Mouse (Mus musculus) midbrain, embryonic 10.5 days (tissue): ENCODE measurements around the gene Zfp758. TPM values are rescaled to one million over a fixed set of nuclear protein-coding genes. Genes with fewer than 3 reads are reported as not detected.
A peak's percentile ranks its signal among the peaks of the same experiment; 100 is the strongest.
"Not testable (repeated sequence)": the region's sequence is repeated elsewhere in the genome, so short reads cannot be mapped to it uniquely, and the experiment has no call there.

ENCODE experiments used
- DNase-seq: peaks from one replicate; pipeline ENCODE4 v3.0.0-alpha.2; 2017; ENCODE audit warnings: low spot score
- H3K27ac ChIP-seq: fragments of 300-500 bp; sonication (generic); replicated peaks from 2 replicates; pipeline ENCODE4 v1.5.1; 2016; ENCODE audit warnings: mild to moderate bottlenecking
- H3K27me3 ChIP-seq: fragments of 300-500 bp; sonication (generic); 2 replicates; pipeline ENCODE4 v1.6.1; 2016; ENCODE audit warnings: low read depth, mild to moderate bottlenecking; ENCODE audit not compliant: poor library complexity, severe bottlenecking
- H3K36me3 ChIP-seq: fragments of 300-500 bp; sonication (generic); 2 replicates; pipeline ENCODE4 v1.6.1; 2016; ENCODE audit warnings: mild to moderate bottlenecking, moderate library complexity
- H3K4me1 ChIP-seq: fragments of 300-500 bp; sonication (generic); 2 replicates; pipeline ENCODE4 v1.6.1; 2016
- H3K4me3 ChIP-seq: fragments of 300-500 bp; sonication (generic); 2 replicates; pipeline ENCODE4 v1.5.1; 2016; ENCODE audit warnings: mild to moderate bottlenecking, moderate library complexity
- H3K9me3 ChIP-seq: fragments of 300-500 bp; sonication (generic); replicated peaks from 2 replicates; pipeline ENCODE4 v1.6.1; 2016; ENCODE audit warnings: mild to moderate bottlenecking
- WGBS: fragments of 180-500 bp; shearing (Covaris S2); methylation state at CpG from one replicate; pipeline ENCODE4 v1.1.7; 2016; 5-methylcytosine and 5-hydroxymethylcytosine counted together
- polyA plus RNA-seq: library from polyadenylated mRNA; unstranded; fragments of >200 nt; fragmentation: Nextera tagmentation; extraction: Ambion mirVana; gene quantifications from 2 replicates; pipeline ENCODE4 v1.2.1, GENCODE M21; 2016

Zfp758 gene
- polyA plus RNA-seq: 7.7 and 9.0 TPM in 2 replicates

DNA sequence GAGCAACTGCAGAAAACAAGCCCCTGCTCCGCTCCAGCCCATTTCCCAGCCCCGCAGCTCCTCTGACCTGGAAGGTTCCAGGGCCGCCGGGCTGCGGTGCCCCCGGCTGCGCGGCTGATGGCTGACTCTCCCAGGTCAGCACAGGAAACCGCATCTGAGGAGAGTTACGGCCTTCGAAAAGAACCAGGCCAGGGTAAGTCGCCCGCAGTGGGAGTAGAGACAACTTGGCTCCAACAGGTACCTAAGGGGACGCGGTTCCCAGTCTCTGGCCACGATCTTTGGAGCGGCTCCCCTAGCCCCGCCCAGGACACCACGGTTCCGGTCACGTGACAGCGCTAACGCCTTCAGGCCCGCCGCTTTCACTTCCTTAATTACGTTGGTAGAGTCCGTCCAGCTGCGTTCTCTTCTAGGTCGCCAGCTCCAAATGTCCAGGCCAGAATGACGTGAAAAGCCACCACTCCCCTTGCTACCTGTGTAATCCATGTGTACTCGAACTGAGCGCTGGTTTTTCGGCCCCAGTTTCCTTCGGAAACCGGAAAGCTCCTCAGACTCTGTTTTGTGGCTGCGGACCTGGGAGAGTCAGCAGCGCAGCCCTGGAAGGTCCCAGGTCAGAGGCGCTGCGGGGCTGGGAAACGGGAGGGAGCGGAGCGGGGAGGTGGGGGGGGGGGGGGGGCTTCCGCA is at the start of gene Zfp758, which contains the start of gene Zfp944:
Gene Zfp758 (plus strand): TSS at position 353 of the 681 bp plus-strand sequence.
Gene Zfp944 (minus strand): TSS at position 300 of the 681 bp plus-strand sequence.
- WGBS: under 1% methylated on average over 24 of the region's 43 CpGs
- H3K4me1 ChIP-seq: peaks cover 12% of the 10 kb centered on the region
- peak within 1 kb of the TSS; percentile 86 for H3K27ac ChIP-seq
- H3K9me3 ChIP-seq: peaks cover 29% of the 10 kb centered on the region
- H3K4me3 ChIP-seq: peak within 1 kb of the TSS; percentile 66
- DNase-seq: peak; percentile 69
- not testable (repeated sequence) for H3K27me3 ChIP-seq
- H3K36me3 ChIP-seq: peaks cover 48% of the 10 kb centered on the region

DNA sequence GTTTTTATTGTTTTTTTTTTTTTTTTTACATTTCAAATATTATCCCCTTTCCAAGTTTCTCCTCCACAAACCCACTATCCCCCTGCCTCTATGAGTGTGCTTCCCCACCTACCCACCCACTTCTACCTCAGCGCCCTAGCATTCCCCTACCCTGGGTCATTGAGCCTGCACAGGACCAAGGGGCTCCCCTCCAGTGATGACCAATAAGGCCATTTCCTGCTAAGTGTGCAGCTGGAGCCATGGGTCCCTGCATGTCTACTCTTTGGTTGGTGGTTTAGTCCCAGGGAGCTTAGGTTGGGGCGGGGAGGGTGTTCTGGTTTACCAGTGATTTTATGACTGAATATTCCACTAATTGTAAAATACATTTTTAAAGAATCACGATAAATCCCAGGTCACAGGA is 47.0 kb upstream of the Zfp758 start:
- Histone ChIP-seq H3K4me3 (peak overlapping the region; percentile 65), H3K27ac (peak overlapping the region; percentile 84)
- H3K4me1 ChIP-seq, H3K27me3 ChIP-seq, H3K36me3 ChIP-seq, H3K9me3 ChIP-seq: not testable (repeated sequence)
- WGBS: under 1% methylated on average over 3 of the region's 3 CpGs
- peak; percentile 13 for DNase-seq

DNA sequence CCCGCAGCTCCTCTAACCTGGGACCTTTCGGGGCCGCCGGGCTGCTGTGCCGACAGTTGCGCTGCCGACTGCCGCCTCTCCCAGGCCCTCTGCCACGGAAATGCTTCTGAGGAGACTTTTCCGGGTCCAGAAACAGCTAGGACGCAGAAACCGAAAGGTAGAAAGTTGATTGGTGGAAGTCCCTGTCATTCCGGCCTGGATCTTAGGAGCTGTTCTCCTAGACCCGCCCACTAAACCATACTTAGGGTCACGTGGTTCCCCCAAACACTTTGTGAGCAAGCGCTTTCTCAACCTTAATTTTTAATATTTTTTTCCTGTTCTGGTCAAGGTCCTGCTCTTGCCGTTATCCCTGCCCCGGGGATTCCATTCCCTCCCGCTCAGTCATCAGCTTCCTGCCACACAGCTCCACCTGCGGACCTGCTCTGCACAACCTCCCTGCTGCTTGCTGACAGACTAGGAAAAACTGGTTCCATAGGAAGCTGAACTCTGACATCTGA is 46.5 kb upstream of the Zfp758 start, which contains the start of gene CT030661.1:
Gene CT030661.1 (minus strand): TSS at position 108 of the 497 bp plus-strand sequence.
- WGBS: under 1% methylated on average over 20 of the region's 20 CpGs
- not testable (repeated sequence) for H3K27me3 ChIP-seq, H3K9me3 ChIP-seq, H3K4me1 ChIP-seq, H3K36me3 ChIP-seq
- peak within 1 kb of the TSS; percentile 65 for H3K4me3 ChIP-seq
- H3K27ac ChIP-seq: peak within 1 kb of the TSS; percentile 84
- peak; percentile 82 for DNase-seq

DNA sequence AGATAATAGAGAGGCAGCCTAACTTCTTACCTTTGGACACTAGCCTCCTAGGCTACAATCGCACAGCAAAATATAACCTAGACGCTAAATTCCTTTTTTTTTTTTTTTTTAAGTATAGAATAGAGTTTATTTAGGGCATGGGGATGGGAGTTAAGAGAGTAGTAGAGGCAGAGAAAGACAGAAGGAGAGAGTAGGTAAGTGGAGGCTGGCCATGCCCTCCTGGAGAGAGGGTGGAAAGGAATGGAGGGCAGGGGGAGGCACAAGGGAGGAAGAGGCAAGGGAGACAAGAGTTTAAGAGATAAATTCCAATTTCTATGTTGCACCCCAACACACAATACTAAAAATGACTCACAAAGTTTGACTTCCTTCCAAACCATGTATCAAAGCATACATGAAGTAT is 46.0 kb upstream of the Zfp758 start:
- Histone ChIP-seq H3K4me3 (peak overlapping the region; percentile 65), H3K27ac (peak overlapping the region; percentile 84)
- 13% methylated on average over 2 of the region's 2 CpGs for WGBS
- DNase-seq, H3K9me3 ChIP-seq, H3K4me1 ChIP-seq, H3K36me3 ChIP-seq, H3K27me3 ChIP-seq: not testable (repeated sequence)

DNA sequence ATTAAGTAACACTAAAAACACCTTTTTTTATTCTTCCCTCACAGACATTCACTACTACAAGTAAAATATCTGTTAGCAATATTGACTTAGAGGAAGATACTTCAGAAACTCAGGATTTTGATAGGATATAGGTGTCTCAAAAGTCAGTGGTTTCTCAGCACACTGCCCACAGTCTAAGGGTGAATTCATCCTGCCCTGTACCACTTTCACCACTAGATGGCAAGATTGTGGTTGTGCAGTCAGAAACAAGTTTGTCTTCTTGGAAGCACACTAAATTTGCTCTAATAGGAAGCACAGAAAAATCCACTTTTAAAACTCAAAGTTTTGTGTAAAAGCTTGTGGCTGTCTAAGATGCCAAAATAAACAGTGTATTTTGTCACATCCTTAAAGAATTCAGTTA is 8.5 kb upstream of the Zfp758 start:
- H3K36me3 ChIP-seq: peaks cover 85% of the 10 kb centered on the region
- no peak overlapping the region for H3K27ac ChIP-seq
- H3K27me3 ChIP-seq: no peaks in the 10 kb centered on the region
- H3K4me1 ChIP-seq: no peaks in the 10 kb centered on the region
- 0 out of 2 replicates have a peak, but pooled peaks cover 3% of the 10 kb centered on the region for H3K9me3 ChIP-seq
- no peak overlapping the region for H3K4me3 ChIP-seq
- DNase-seq: no peak

DNA sequence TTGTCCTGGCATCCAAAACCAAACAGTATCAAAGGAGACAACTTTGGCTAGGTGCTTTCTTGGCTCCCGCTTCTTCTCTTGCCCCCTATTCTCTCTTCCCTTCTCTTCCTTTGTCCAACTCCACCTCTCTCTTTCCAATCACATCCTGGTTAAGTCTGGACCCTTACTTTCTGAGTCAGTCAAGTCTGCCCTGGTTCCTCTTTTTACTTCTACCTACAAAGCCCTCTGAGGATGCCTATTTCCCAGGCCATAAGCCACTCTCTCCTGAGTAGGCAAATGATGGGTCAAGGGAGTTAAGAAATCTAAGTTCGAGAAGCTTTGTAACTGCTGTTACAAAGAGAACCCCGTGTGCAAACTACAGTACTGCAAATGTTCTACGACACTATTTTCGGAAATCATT is 681 bp upstream of the Zfp758 start:
- no peak for DNase-seq
- H3K4me1 ChIP-seq: peaks cover 12% of the 10 kb centered on the region
- peak overlapping the region; percentile 77; the same call in 1 of the 2 replicates for H3K27ac ChIP-seq
- H3K9me3 ChIP-seq: peaks cover 27% of the 10 kb centered on the region
- H3K27me3 ChIP-seq: no peaks in the 10 kb centered on the region
- peak overlapping the region; percentile 66 for H3K4me3 ChIP-seq
- H3K36me3 ChIP-seq: peaks cover 52% of the 10 kb centered on the region
- WGBS: 34% methylated on average over 5 of the region's 5 CpGs

DNA sequence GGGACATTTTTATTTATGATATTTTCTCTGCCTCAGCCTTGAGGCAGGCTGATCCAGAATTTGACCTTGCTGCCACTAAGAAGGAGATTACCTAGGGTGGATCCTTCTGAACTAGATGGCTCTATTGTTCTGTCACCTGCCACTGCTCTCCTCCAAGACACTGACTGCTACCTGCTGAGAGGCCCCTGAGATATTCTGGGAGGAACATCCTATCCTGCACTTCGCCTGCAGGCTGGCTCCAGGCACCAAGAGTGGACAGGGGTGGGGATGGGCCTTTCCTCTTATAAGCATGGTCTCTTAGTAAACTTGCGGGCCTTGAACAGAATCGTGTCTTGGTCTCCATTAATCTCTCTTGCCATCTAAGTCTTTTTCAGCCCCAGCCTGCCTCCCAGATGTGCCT is 2.6 kb downstream of the Zfp758 start:
- DNase-seq: no peak
- peaks cover 12% of the 10 kb centered on the region for H3K4me1 ChIP-seq
- 92% methylated on average over 3 of the region's 3 CpGs for WGBS
- H3K9me3 ChIP-seq: peaks cover 48% of the 10 kb centered on the region
- no peaks in the 10 kb centered on the region for H3K27me3 ChIP-seq
- no peak overlapping the region for H3K4me3 ChIP-seq
- H3K36me3 ChIP-seq: peaks cover 44% of the 10 kb centered on the region
- H3K27ac ChIP-seq: no peak overlapping the region

DNA sequence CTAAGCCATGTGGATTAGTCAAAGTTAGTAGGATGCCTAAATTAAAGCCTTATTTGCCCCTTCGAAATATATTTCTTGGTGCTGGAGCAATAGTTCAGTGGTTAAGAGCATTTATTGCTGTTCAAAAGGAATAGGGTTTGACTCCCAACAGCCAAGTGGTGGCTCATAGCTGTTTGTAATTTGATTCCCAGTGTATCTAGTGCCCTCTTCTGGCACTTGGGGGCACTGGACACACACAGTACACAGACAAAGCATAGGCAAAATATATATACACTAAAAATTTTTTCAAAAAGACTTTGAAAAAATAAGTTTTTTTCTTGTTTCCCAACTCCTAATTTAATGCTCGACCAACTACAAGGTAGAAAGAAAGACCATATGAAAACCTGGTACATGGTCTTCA is 49.5 kb downstream of the Zfp758 start:
- WGBS: 83% methylated on average over 2 of the region's 2 CpGs
- DNase-seq: no peak
- H3K9me3 ChIP-seq: peaks cover 5% of the 10 kb centered on the region; the same call in 1 of the 2 replicates
- no peaks in the 10 kb centered on the region for H3K27me3 ChIP-seq
- H3K4me3 ChIP-seq: no peak overlapping the region
- H3K36me3 ChIP-seq: no peaks in the 10 kb centered on the region
- H3K27ac ChIP-seq: no peak overlapping the region
- no peaks in the 10 kb centered on the region for H3K4me1 ChIP-seq

DNA sequence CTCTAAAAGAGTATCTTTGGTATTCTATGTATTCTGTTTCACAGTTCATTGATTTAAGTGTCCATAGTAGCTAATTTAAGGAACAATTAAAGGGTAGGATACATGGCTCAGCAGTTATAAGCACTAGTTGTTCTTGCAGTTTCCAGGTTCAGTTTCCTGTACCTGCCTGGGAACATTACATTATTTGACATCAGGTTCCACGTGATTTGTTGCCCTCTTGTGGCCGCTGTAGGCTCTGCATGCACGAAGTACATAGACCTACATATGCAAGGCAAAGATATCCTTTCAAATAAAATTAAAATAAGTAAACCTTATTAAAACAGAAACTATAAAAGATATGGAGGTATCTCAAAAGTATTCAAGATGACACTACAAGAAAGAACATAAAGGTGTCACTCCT is 56.3 kb downstream of the Zfp758 start:
- H3K36me3 ChIP-seq: no peaks in the 10 kb centered on the region
- whole genome bisulfite sequencing: 0% methylated on average over 3 of the region's 3 CpGs
- no peaks in the 10 kb centered on the region for H3K27me3 ChIP-seq
- H3K9me3 ChIP-seq: no peaks in the 10 kb centered on the region
- DNase-seq: peak; percentile 63
- no peaks in the 10 kb centered on the region for H3K4me1 ChIP-seq
- H3K27ac ChIP-seq: no peak overlapping the region
- no peak overlapping the region for H3K4me3 ChIP-seq

DNA sequence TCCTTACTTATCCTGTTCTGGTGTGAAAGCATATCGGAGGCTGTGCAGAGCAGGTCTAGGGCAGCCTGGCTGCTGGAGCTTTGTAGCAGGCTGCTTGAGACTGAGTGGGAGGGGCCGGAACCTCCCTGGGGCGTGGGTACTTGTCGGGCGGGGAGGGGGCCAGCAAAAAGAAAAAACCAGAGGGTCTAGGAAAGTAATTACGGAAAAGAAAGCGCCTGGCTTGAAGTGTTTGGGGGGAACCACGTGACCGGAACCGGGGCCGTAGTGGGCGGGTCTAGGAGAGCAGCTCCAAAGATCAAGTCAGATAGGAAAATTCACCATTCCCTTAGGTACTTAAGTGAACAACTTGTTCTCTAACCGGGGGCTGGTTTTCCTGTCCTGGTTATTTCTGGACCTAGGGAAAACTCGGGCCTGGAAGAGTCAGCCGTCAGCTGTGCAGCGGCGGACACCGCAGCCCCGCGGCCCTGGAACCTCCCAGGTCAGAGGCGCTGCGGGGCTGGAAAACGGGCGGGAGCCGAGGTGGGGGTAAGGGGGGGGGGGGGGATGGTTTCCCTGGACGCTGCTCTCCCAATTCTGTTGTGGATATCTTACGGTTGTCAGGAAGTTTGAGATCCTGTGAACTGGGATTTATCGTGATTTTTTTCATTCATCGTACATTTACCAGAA is 62.8 kb downstream of the Zfp758 start, which contains the start of gene Zfp946:
Gene Zfp946 (plus strand): TSS at position 271 of the 666 bp plus-strand sequence.
- H3K9me3 ChIP-seq: no peaks in the 10 kb centered on the region
- under 1% methylated on average over 29 of the region's 29 CpGs for WGBS
- no peaks in the 10 kb centered on the region for H3K27me3 ChIP-seq

DNA sequence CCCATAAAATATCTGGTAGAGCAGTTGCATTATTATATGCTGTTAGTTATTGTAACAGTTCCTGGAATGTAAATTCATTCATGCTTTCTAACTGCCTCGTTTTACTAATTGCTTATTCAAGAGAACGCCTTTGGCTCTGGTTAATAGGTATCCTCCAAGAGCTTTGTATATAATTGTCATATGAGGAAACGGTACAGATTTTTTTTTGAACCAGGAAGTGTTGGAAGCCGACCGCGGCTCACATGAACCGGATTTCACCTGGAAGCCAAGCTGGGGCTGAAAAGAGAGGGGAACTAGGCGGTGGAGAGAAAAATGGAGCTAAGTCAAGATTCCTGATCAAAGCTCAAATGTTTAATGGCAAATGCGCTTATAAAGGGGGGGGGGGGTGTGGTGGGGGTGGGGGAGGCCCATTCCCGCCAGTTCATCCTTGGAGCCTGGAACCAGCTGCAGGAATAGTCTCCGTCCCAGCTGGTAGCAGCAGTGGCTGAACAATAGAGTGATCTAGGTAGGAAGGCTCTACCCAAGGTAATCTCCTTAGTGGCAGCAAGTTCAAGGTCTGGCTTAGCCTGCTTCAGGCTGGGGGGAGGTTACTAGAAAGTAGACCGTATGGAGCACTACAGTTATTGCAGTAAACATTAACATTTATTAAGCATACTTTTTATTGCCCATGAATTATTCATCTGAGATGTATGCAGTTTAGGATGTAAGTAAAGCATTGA is 63.5 kb downstream of the Zfp758 start:
- H3K27ac ChIP-seq: peak overlapping the region; percentile 88

More for the DNA sequence above, 62.8 kb downstream of the Zfp758 start, which contains the start of gene Zfp946:
- peaks cover 21% of the 10 kb centered on the region for H3K4me1 ChIP-seq
- H3K36me3 ChIP-seq: no peaks in the 10 kb centered on the region
- peak within 1 kb of the TSS; percentile 88 for H3K27ac ChIP-seq
- peak; percentile 91 for DNase-seq
- H3K4me3 ChIP-seq: peak within 1 kb of the TSS; percentile 66

More for the DNA sequence above, 63.5 kb downstream of the Zfp758 start:
- peak; percentile 28 for DNase-seq
- Histone ChIP-seq H3K9me3 (no peaks in the 10 kb centered on the region), H3K36me3 (no peaks in the 10 kb centered on the region), H3K4me3 (peak overlapping the region; percentile 66), H3K4me1 (peaks cover 21% of the 10 kb centered on the region), H3K27me3 (no peaks in the 10 kb centered on the region)
- WGBS: 6% methylated on average over 12 of the region's 12 CpGs
